Mouse (Mus musculus): ENCODE measurements around the gene Rab30. TPM values are rescaled to one million over a fixed set of nuclear protein-coding genes. Genes with fewer than 3 reads are reported as not detected.
A peak's percentile ranks its signal among the peaks of the same experiment; 100 is the strongest.
"Not testable (repeated sequence)": the region's sequence is repeated elsewhere in the genome, so short reads cannot be mapped to it uniquely, and the experiment has no call there.

Gene Rab30
- polyA plus RNA-seq, 1 experiment from 2014 or later: 8.2 TPM

GRCm38 (mm10) chr7:92729583-92729982 lies 11.8 kb upstream of the Rab30 start:
- H3K4me2 ChIP-seq; H3K27ac ChIP-seq; H3K4me1 ChIP-seq; ATAC-seq (replicated peaks; ENCODE audit: low FRiP score); H3K9me3 ChIP-seq (replicated peaks); H3K4me3 ChIP-seq (replicated peaks); H3K27me3 ChIP-seq; H3K9ac ChIP-seq: not testable (repeated sequence)
- H3K36me3 ChIP-seq: peaks cover 12% of the 10 kb centered on the region
- WGBS: 74% methylated on average over 3 of the region's 3 CpGs

GRCm38 (mm10) chr7:92730465-92730864 lies 10.9 kb upstream of the Rab30 start:
- H3K4me2 ChIP-seq: no peak overlapping the region
- H3K4me3 ChIP-seq (replicated peaks): no peak overlapping the region
- 0 out of 2 replicates have a peak, but pooled peaks have one; percentile 13 for ATAC-seq (replicated peaks; ENCODE audit: low FRiP score)
- no peaks in the 10 kb centered on the region for H3K27me3 ChIP-seq
- H3K36me3 ChIP-seq: peaks cover 13% of the 10 kb centered on the region
- no peaks in the 10 kb centered on the region for H3K9me3 ChIP-seq (replicated peaks)
- H3K27ac ChIP-seq: no peak overlapping the region
- H3K9ac ChIP-seq: no peak overlapping the region
- H3K4me1 ChIP-seq: no peaks in the 10 kb centered on the region
- 76% methylated on average over 4 of the region's 4 CpGs for WGBS

- Histone ChIP-seq H3K27me3 (no peaks in the 10 kb centered on the region), H3K4me3 (replicated peaks) (no peak overlapping the region), H3K27ac (no peak overlapping the region), H3K4me2 (no peak overlapping the region), H3K36me3 (peaks cover 18% of the 10 kb centered on the region), H3K9me3 (replicated peaks) (no peaks in the 10 kb centered on the region), H3K9ac (no peak overlapping the region), H3K4me1 (no peaks in the 10 kb centered on the region)
- WGBS: 59% methylated on average over 3 of the region's 3 CpGs
- no peak for ATAC-seq (replicated peaks; ENCODE audit: low FRiP score)
Measured at GRCm38 (mm10) chr7:92730959-92731358, 10.4 kb upstream of the Rab30 start.

- 91% methylated on average over 7 of the region's 7 CpGs for WGBS
- H3K9ac ChIP-seq: no peak overlapping the region
- H3K4me3 ChIP-seq (replicated peaks): no peak overlapping the region
- no peak overlapping the region for H3K27ac ChIP-seq
- no peak for ATAC-seq (replicated peaks; ENCODE audit: low FRiP score)
- no peak overlapping the region for H3K4me2 ChIP-seq
- no peaks in the 10 kb centered on the region for H3K27me3 ChIP-seq
- H3K9me3 ChIP-seq (replicated peaks): no peaks in the 10 kb centered on the region
- peaks cover 24% of the 10 kb centered on the region for H3K36me3 ChIP-seq
- H3K4me1 ChIP-seq: no peaks in the 10 kb centered on the region
Measured at GRCm38 (mm10) chr7:92732136-92732535, 9.3 kb upstream of the Rab30 start.

- Histone ChIP-seq H3K4me1 (peaks cover 26% of the 10 kb centered on the region), H3K4me3 (replicated peaks) (no peak overlapping the region), H3K27ac (no peak overlapping the region), H3K9ac (no peak overlapping the region), H3K9me3 (replicated peaks) (no peaks in the 10 kb centered on the region), H3K36me3 (peaks cover 36% of the 10 kb centered on the region), H3K27me3 (no peaks in the 10 kb centered on the region), H3K4me2 (no peak overlapping the region)
- WGBS: 92% methylated on average over 1 of the region's 1 CpGs
- ATAC-seq (replicated peaks; ENCODE audit: low FRiP score): no peak
Measured at GRCm38 (mm10) chr7:92737560-92737959, 3.8 kb upstream of the Rab30 start.

- Histone ChIP-seq H3K27ac (no peak overlapping the region), H3K4me3 (replicated peaks) (peak overlapping the region; percentile 83), H3K4me1 (peaks cover 39% of the 10 kb centered on the region), H3K27me3 (no peaks in the 10 kb centered on the region), H3K9ac (peak overlapping the region; percentile 90), H3K4me2 (peak overlapping the region; percentile 94), H3K36me3 (peaks cover 24% of the 10 kb centered on the region), H3K9me3 (replicated peaks) (no peaks in the 10 kb centered on the region)
- ATAC-seq (replicated peaks; ENCODE audit: low FRiP score): no peak
- WGBS: 33% methylated on average over 6 of the region's 6 CpGs
Measured at GRCm38 (mm10) chr7:92739956-92740355, 1.4 kb upstream of the Rab30 start.

GRCm38 (mm10) chr7:92740411-92741115 lies 840 bp upstream of the Rab30 start:
- Histone ChIP-seq H3K36me3 (peaks cover 22% of the 10 kb centered on the region), H3K9me3 (replicated peaks) (no peaks in the 10 kb centered on the region), H3K9ac (peak overlapping the region; percentile 90), H3K4me3 (replicated peaks) (peak overlapping the region; percentile 83), H3K4me1 (peaks cover 39% of the 10 kb centered on the region), H3K27ac (peak overlapping the region; percentile 93), H3K27me3 (no peaks in the 10 kb centered on the region), H3K4me2 (peak overlapping the region; percentile 94)
- WGBS: 2% methylated on average over 23 of the region's 23 CpGs
- no peak for ATAC-seq (replicated peaks; ENCODE audit: low FRiP score)

- Histone ChIP-seq H3K4me3 (replicated peaks) (peak overlapping the region; percentile 83), H3K9ac (peak overlapping the region; percentile 90), H3K36me3 (peaks cover 14% of the 10 kb centered on the region), H3K9me3 (replicated peaks) (no peaks in the 10 kb centered on the region), H3K27ac (peak overlapping the region; percentile 54; the same call in 1 of the 2 replicates), H3K4me2 (peak overlapping the region; percentile 94), H3K27me3 (no peaks in the 10 kb centered on the region), H3K4me1 (peaks cover 39% of the 10 kb centered on the region)
- 0% methylated on average over 9 of the region's 9 CpGs for WGBS
- peak; percentile 44 for ATAC-seq (replicated peaks; ENCODE audit: low FRiP score)
Measured at GRCm38 (mm10) chr7:92741861-92742249, 452 bp downstream of the Rab30 start.

- Histone ChIP-seq H3K9ac (peak overlapping the region; percentile 90), H3K27ac (peak overlapping the region; percentile 54), H3K4me3 (replicated peaks) (peak overlapping the region; percentile 83), H3K4me2 (peak overlapping the region; percentile 94), H3K27me3 (no peaks in the 10 kb centered on the region), H3K36me3 (peaks cover 11% of the 10 kb centered on the region), H3K9me3 (replicated peaks) (no peaks in the 10 kb centered on the region), H3K4me1 (peaks cover 39% of the 10 kb centered on the region)
- WGBS: under 1% methylated on average over 16 of the region's 16 CpGs
- ATAC-seq (replicated peaks; ENCODE audit: low FRiP score): no peak
Measured at GRCm38 (mm10) chr7:92742341-92742741, 938 bp downstream of the Rab30 start.

GRCm38 (mm10) chr7:92742774-92743173 lies 1.4 kb downstream of the Rab30 start:
- Histone ChIP-seq H3K4me1 (peaks cover 36% of the 10 kb centered on the region), H3K27me3 (no peaks in the 10 kb centered on the region), H3K9ac (peak overlapping the region; percentile 90; the same call in 1 of the 2 replicates), H3K27ac (0 out of 2 replicates have a peak overlapping the region, but pooled peaks have one; percentile 54), H3K36me3 (peaks cover 6% of the 10 kb centered on the region), H3K9me3 (replicated peaks) (no peaks in the 10 kb centered on the region), H3K4me2 (peak overlapping the region; percentile 94), H3K4me3 (replicated peaks) (peak overlapping the region; percentile 83)
- 1% methylated on average over 6 of the region's 6 CpGs for WGBS
- ATAC-seq (replicated peaks; ENCODE audit: low FRiP score): no peak

GRCm38 (mm10) chr7:92743325-92743724 lies 1.9 kb downstream of the Rab30 start:
- H3K9me3 ChIP-seq (replicated peaks): no peaks in the 10 kb centered on the region
- H3K36me3 ChIP-seq: peaks cover 3% of the 10 kb centered on the region; the same call in 1 of the 2 replicates
- no peak overlapping the region for H3K9ac ChIP-seq
- WGBS: 14% methylated on average over 6 of the region's 6 CpGs
- H3K4me3 ChIP-seq (replicated peaks): peak overlapping the region; percentile 83
- no peaks in the 10 kb centered on the region for H3K27me3 ChIP-seq
- no peak for ATAC-seq (replicated peaks; ENCODE audit: low FRiP score)
- peaks cover 32% of the 10 kb centered on the region for H3K4me1 ChIP-seq
- H3K4me2 ChIP-seq: peak overlapping the region; percentile 94
- H3K27ac ChIP-seq: no peak overlapping the region

GRCm38 (mm10) chr7:92750395-92750794 lies 9.0 kb downstream of the Rab30 start:
- Histone ChIP-seq H3K9ac (no peak overlapping the region), H3K27ac (no peak overlapping the region), H3K4me3 (replicated peaks) (no peak overlapping the region), H3K27me3 (no peaks in the 10 kb centered on the region), H3K4me2 (no peak overlapping the region), H3K4me1 (no peaks in the 10 kb centered on the region), H3K9me3 (replicated peaks) (no peaks in the 10 kb centered on the region), H3K36me3 (no peaks in the 10 kb centered on the region)
- no peak for ATAC-seq (replicated peaks; ENCODE audit: low FRiP score)
- WGBS: 75% methylated on average over 2 of the region's 2 CpGs

Measured in kidney, embryonic 15.5 days (tissue).